Mouse (Mus musculus) forebrain, embryonic 15.5 days (tissue): ENCODE results near the gene Lclat1. TPM values are rescaled to one million over a fixed set of nuclear protein-coding genes. Genes with fewer than 3 reads are reported as not detected.

Source experiments
- ATAC-seq: fragments of 200-750 bp; cut with Nextera tagmentation; replicated peaks from 2 replicates; pipeline ENCODE4 v1.8.0; 2017; ENCODE audit warnings: mild to moderate bottlenecking, moderate TSS enrichment, moderate library complexity
- H3K27ac ChIP-seq: fragments of 300-500 bp; sonication (generic); replicated peaks from 2 replicates; pipeline ENCODE4 v1.5.1; 2015; ENCODE audit warnings: mild to moderate bottlenecking, inconsistent platforms
- H3K27me3 ChIP-seq: fragments of 300-500 bp; sonication (generic); 2 replicates; pipeline ENCODE4 v1.6.1; 2015; ENCODE audit warnings: inconsistent platforms
- H3K36me3 ChIP-seq: fragments of 300-500 bp; sonication (generic); 2 replicates; pipeline ENCODE4 v1.6.1; 2015; ENCODE audit warnings: mild to moderate bottlenecking, inconsistent platforms
- H3K4me1 ChIP-seq: fragments of 300-500 bp; sonication (generic); 2 replicates; pipeline ENCODE4 v1.6.1; 2015; ENCODE audit warnings: inconsistent platforms
- H3K4me2 ChIP-seq: fragments of 300-500 bp; sonication (generic); replicated peaks from 2 replicates; pipeline ENCODE4 v1.6.1; 2015; ENCODE audit warnings: mild to moderate bottlenecking, inconsistent platforms
- H3K4me3 ChIP-seq: fragments of 300-500 bp; sonication (generic); 2 replicates; pipeline ENCODE4 v1.5.1; 2015; ENCODE audit warnings: mild to moderate bottlenecking, inconsistent platforms
- H3K9ac ChIP-seq: fragments of 300-500 bp; sonication (generic); replicated peaks from 2 replicates; pipeline ENCODE4 v1.6.1; 2015; ENCODE audit warnings: mild to moderate bottlenecking, inconsistent platforms
- H3K9me3 ChIP-seq: fragments of 300-500 bp; sonication (generic); 2 replicates; pipeline ENCODE4 v1.6.1; 2016; ENCODE audit warnings: inconsistent platforms
- WGBS: fragments of 180-500 bp; shearing (Covaris S2); methylation state at CpG from one replicate; pipeline ENCODE4 v1.1.7; 2015; ENCODE audit warnings: mixed read lengths; 5-methylcytosine and 5-hydroxymethylcytosine counted together
- polyA plus RNA-seq: library from polyadenylated mRNA; unstranded; fragments of >200 nt; fragmentation: Nextera tagmentation; extraction: Ambion mirVana; gene quantifications from 2 replicates; pipeline ENCODE4 v1.2.1, GENCODE M21; 2015

Lclat1 gene
- polyA plus RNA-seq, result 7.3 and 7.9 TPM in 2 replicates

GRCm38 (mm10) chr17:73107158-73108157 lies at the start of gene Lclat1:
Lclat1 (plus strand) TSS chr17:73107985.
- no peaks in the 10 kb centered on the region for H3K9me3 ChIP-seq
- peak within 1 kb of the TSS; percentile 90 for H3K4me3 ChIP-seq
- peak; percentile 100 for ATAC-seq
- peak within 1 kb of the TSS; percentile 85 for H3K4me2 ChIP-seq
- no peaks in the 10 kb centered on the region for H3K27me3 ChIP-seq
- WGBS, result 7% methylated on average over 51 of the region's 51 CpGs
- peak within 1 kb of the TSS; percentile 83 for H3K9ac ChIP-seq
- peak within 1 kb of the TSS; percentile 42 for H3K27ac ChIP-seq
- no peaks in the 10 kb centered on the region for H3K36me3 ChIP-seq
- H3K4me1 ChIP-seq, result peaks cover 16% of the 10 kb centered on the region

GRCm38 (mm10) chr17:73058319-73058718 lies 49.5 kb upstream of the Lclat1 start:
- H3K27me3 ChIP-seq, result no peaks in the 10 kb centered on the region
- no peak overlapping the region for H3K27ac ChIP-seq
- no peak overlapping the region for H3K9ac ChIP-seq
- H3K4me2 ChIP-seq, result no peak overlapping the region
- H3K36me3 ChIP-seq, result no peaks in the 10 kb centered on the region
- no peaks in the 10 kb centered on the region for H3K4me1 ChIP-seq
- 74% methylated on average over 5 of the region's 5 CpGs for WGBS
- no peaks in the 10 kb centered on the region for H3K9me3 ChIP-seq
- ATAC-seq, result no peak
- H3K4me3 ChIP-seq, result no peak overlapping the region

GRCm38 (mm10) chr17:73060224-73060896 lies 47.4 kb upstream of the Lclat1 start:
- H3K36me3 ChIP-seq, result no peaks in the 10 kb centered on the region
- WGBS, result 81% methylated on average over 3 of the region's 3 CpGs
- ATAC-seq, result no peak

GRCm38 (mm10) chr17:73060897-73061252 lies 46.9 kb upstream of the Lclat1 start:
- WGBS, result 90% methylated on average over 8 of the region's 8 CpGs
- no peak overlapping the region for H3K27ac ChIP-seq

More at GRCm38 (mm10) chr17:73060224-73060896, 47.4 kb upstream of the Lclat1 start:
- no peaks in the 10 kb centered on the region for H3K4me1 ChIP-seq
- H3K27ac ChIP-seq, result no peak overlapping the region
- H3K9me3 ChIP-seq, result no peaks in the 10 kb centered on the region
- H3K4me2 ChIP-seq, result no peak overlapping the region
- H3K9ac ChIP-seq, result no peak overlapping the region
- no peak overlapping the region for H3K4me3 ChIP-seq
- no peaks in the 10 kb centered on the region for H3K27me3 ChIP-seq

GRCm38 (mm10) chr17:73062701-73063100 lies 45.1 kb upstream of the Lclat1 start:
- Histone ChIP-seq H3K9ac (no peak overlapping the region), H3K36me3 (no peaks in the 10 kb centered on the region), H3K4me2 (no peak overlapping the region), H3K9me3 (no peaks in the 10 kb centered on the region), H3K27ac (no peak overlapping the region), H3K4me3 (no peak overlapping the region), H3K4me1 (no peaks in the 10 kb centered on the region), H3K27me3 (no peaks in the 10 kb centered on the region)
- WGBS, result 77% methylated on average over 1 of the region's 1 CpGs
- no peak for ATAC-seq

More at GRCm38 (mm10) chr17:73060897-73061252, 46.9 kb upstream of the Lclat1 start:
- Histone ChIP-seq H3K4me3 (no peak overlapping the region), H3K27me3 (no peaks in the 10 kb centered on the region), H3K9ac (no peak overlapping the region), H3K36me3 (no peaks in the 10 kb centered on the region), H3K4me1 (no peaks in the 10 kb centered on the region), H3K4me2 (no peak overlapping the region), H3K9me3 (no peaks in the 10 kb centered on the region)
- ATAC-seq, result no peak

GRCm38 (mm10) chr17:73063299-73063698 lies 44.5 kb upstream of the Lclat1 start:
- Histone ChIP-seq H3K9me3 (no peaks in the 10 kb centered on the region), H3K27me3 (no peaks in the 10 kb centered on the region), H3K4me1 (no peaks in the 10 kb centered on the region), H3K36me3 (no peaks in the 10 kb centered on the region), H3K4me2 (no peak overlapping the region), H3K27ac (no peak overlapping the region), H3K9ac (no peak overlapping the region), H3K4me3 (no peak overlapping the region)
- no peak for ATAC-seq
- 93% methylated on average over 2 of the region's 2 CpGs for WGBS

- H3K4me1 ChIP-seq, result no peaks in the 10 kb centered on the region
- H3K27me3 ChIP-seq, result no peaks in the 10 kb centered on the region
- no peak overlapping the region for H3K9ac ChIP-seq
- no peak overlapping the region for H3K4me2 ChIP-seq
- H3K36me3 ChIP-seq, result no peaks in the 10 kb centered on the region
- no peaks in the 10 kb centered on the region for H3K9me3 ChIP-seq
- 88% methylated on average over 1 of the region's 1 CpGs for WGBS
- H3K27ac ChIP-seq, result no peak overlapping the region
- H3K4me3 ChIP-seq, result no peak overlapping the region
- ATAC-seq, result no peak
Measured at GRCm38 (mm10) chr17:73063781-73064180, 44.0 kb upstream of the Lclat1 start.

- H3K27me3 ChIP-seq, result no peaks in the 10 kb centered on the region
- H3K9ac ChIP-seq, result no peak overlapping the region
- H3K4me1 ChIP-seq, result no peaks in the 10 kb centered on the region
- ATAC-seq, result no peak
- no peak overlapping the region for H3K4me3 ChIP-seq
- 71% methylated on average over 9 of the region's 9 CpGs for WGBS
- H3K9me3 ChIP-seq, result no peaks in the 10 kb centered on the region
- no peak overlapping the region for H3K27ac ChIP-seq
- H3K4me2 ChIP-seq, result no peak overlapping the region
- no peaks in the 10 kb centered on the region for H3K36me3 ChIP-seq
Measured at GRCm38 (mm10) chr17:73066387-73067169, 41.2 kb upstream of the Lclat1 start.

- Histone ChIP-seq H3K36me3 (no peaks in the 10 kb centered on the region), H3K4me3 (no peak overlapping the region), H3K4me2 (no peak overlapping the region), H3K27ac (no peak overlapping the region), H3K4me1 (no peaks in the 10 kb centered on the region), H3K9me3 (no peaks in the 10 kb centered on the region), H3K9ac (no peak overlapping the region), H3K27me3 (no peaks in the 10 kb centered on the region)
- ATAC-seq, result no peak
- 67% methylated on average over 11 of the region's 11 CpGs for WGBS
Measured at GRCm38 (mm10) chr17:73067423-73067822, 40.4 kb upstream of the Lclat1 start.

GRCm38 (mm10) chr17:73068321-73068992 lies 39.3 kb upstream of the Lclat1 start:
- H3K4me3 ChIP-seq, result no peak overlapping the region
- WGBS, result 84% methylated on average over 10 of the region's 10 CpGs
- no peaks in the 10 kb centered on the region for H3K9me3 ChIP-seq
- no peaks in the 10 kb centered on the region for H3K36me3 ChIP-seq
- H3K27ac ChIP-seq, result no peak overlapping the region
- no peaks in the 10 kb centered on the region for H3K27me3 ChIP-seq
- no peak overlapping the region for H3K9ac ChIP-seq
- ATAC-seq, result no peak
- H3K4me2 ChIP-seq, result no peak overlapping the region
- no peaks in the 10 kb centered on the region for H3K4me1 ChIP-seq

GRCm38 (mm10) chr17:73070466-73070865 lies 37.3 kb upstream of the Lclat1 start:
- no peak for ATAC-seq
- H3K9ac ChIP-seq, result no peak overlapping the region

More at GRCm38 (mm10) chr17:73070466-73070865, 37.3 kb upstream of the Lclat1 start:
- Histone ChIP-seq H3K27ac (no peak overlapping the region), H3K4me2 (no peak overlapping the region), H3K4me3 (no peak overlapping the region), H3K36me3 (no peaks in the 10 kb centered on the region), H3K4me1 (0 out of 2 replicates have a peak, but pooled peaks cover 5% of the 10 kb centered on the region), H3K9me3 (no peaks in the 10 kb centered on the region), H3K27me3 (no peaks in the 10 kb centered on the region)
- WGBS, result 78% methylated on average over 2 of the region's 2 CpGs
